Mouse (Mus musculus): Measurements from ENCODE around the gene H2al1j. TPM values are rescaled to one million over a fixed set of nuclear protein-coding genes. Genes with fewer than 3 reads are reported as not detected.

The H2al1j gene
- total RNA-seq, 2 experiments from 2014 or later, result not detected

Other genes with a start within 250 kb of the H2al1j start
- not detected for gene H2al1a, start 28.6 kb upstream of the H2al1j start, total RNA-seq (2021)
- gene H2al1b, start 25.4 kb upstream of the H2al1j start, total RNA-seq (2021), result not detected
- not detected for gene H2al1c, start 22.2 kb upstream of the H2al1j start, total RNA-seq (2021)
- not detected for gene H2al1d, start 19.0 kb upstream of the H2al1j start, total RNA-seq (2021)
- gene H2al1e, start 15.9 kb upstream of the H2al1j start, total RNA-seq (2021), result not detected
- gene H2al1f, start 12.7 kb upstream of the H2al1j start, total RNA-seq (2021), result not detected
- gene H2al1g, start 9.6 kb upstream of the H2al1j start, total RNA-seq (2021), result not detected
- gene H2al1h, start 6.3 kb upstream of the H2al1j start, total RNA-seq (2021), result not detected
- gene H2al1i, start 3.2 kb upstream of the H2al1j start, total RNA-seq (2021), result not detected

Measured in gastrocnemius, postnatal 25 days (tissue).